Mouse (Mus musculus): Measurements from ENCODE around the gene Gm20431.

Gm20431 gene

GRCm38 (mm10) chr2:167688498-167689451 lies 27.5 kb upstream of the Gm20431 start, which contains the start of gene Cebpb:
Gene Cebpb (plus strand): TSS chr2:167688915.
- in situ Hi-C loops (cut with MboI, MseI) = loop anchor here (5.0 kb wide), 1 partner anchor 209 kb away; no protein-coding TSS in a partner anchor

GRCm38 (mm10) chr2:167688126-167688497 lies 26.8 kb upstream of the Gm20431 start:
- in situ Hi-C loops (cut with MboI, MseI) = loop anchor here (5.0 kb wide), 1 partner anchor 209 kb away; no protein-coding TSS in a partner anchor

GRCm38 (mm10) chr2:167687651-167688101 lies 26.4 kb upstream of the Gm20431 start:
- in situ Hi-C loops (cut with MboI, MseI) = loop anchor here (5.0 kb wide), 1 partner anchor 210 kb away; no protein-coding TSS in a partner anchor

GRCm38 (mm10) chr2:167687250-167687586 lies 25.9 kb upstream of the Gm20431 start:
- in situ Hi-C loops (cut with MboI, MseI) = loop anchor here (5.0 kb wide), 1 partner anchor 210 kb away; no protein-coding TSS in a partner anchor

- in situ Hi-C loops (cut with MboI, MseI) = loop anchor here (5.0 kb wide), 1 partner anchor 211 kb away; no protein-coding TSS in a partner anchor
Measured at GRCm38 (mm10) chr2:167686382-167687249, 25.3 kb upstream of the Gm20431 start.

GRCm38 (mm10) chr2:167685865-167686264 lies 24.6 kb upstream of the Gm20431 start:
- in situ Hi-C loops (cut with MboI, MseI) = loop anchor here (5.0 kb wide), 1 partner anchor 211 kb away; no protein-coding TSS in a partner anchor

GRCm38 (mm10) chr2:167685137-167685536 lies 23.8 kb upstream of the Gm20431 start:
- in situ Hi-C loops (cut with MboI, MseI) = loop anchor here (5.0 kb wide), 1 partner anchor 212 kb away; no protein-coding TSS in a partner anchor

- in situ Hi-C loops (cut with MboI, MseI) = no loop called here
Measured at GRCm38 (mm10) chr2:167683721-167684120, 22.4 kb upstream of the Gm20431 start.

GRCm38 (mm10) chr2:167680657-167681056 lies 19.4 kb upstream of the Gm20431 start:
- in situ Hi-C loops (cut with MboI, MseI) = no loop called here

GRCm38 (mm10) chr2:167679902-167680430 lies 18.7 kb upstream of the Gm20431 start:
- in situ Hi-C loops (cut with MboI, MseI) = loop anchor here (5.0 kb wide), 1 partner anchor 38 kb away; no protein-coding TSS in a partner anchor

- in situ Hi-C loops (cut with MboI, MseI) = loop anchor here (5.0 kb wide), 1 partner anchor 36 kb away; no protein-coding TSS in a partner anchor
Measured at GRCm38 (mm10) chr2:167678600-167678999, 17.3 kb upstream of the Gm20431 start.

GRCm38 (mm10) chr2:167675120-167675909 lies 14.0 kb upstream of the Gm20431 start:
- in situ Hi-C loops (cut with MboI, MseI) = loop anchor here (5.0 kb wide), 1 partner anchor 33 kb away; no protein-coding TSS in a partner anchor

GRCm38 (mm10) chr2:167672212-167672685 lies 11.0 kb upstream of the Gm20431 start:
- in situ Hi-C loops (cut with MboI, MseI) = loop anchor here (5.0 kb wide), 1 partner anchor 140 kb away; no protein-coding TSS in a partner anchor

- in situ Hi-C loops (cut with MboI, MseI) = loop anchor here (5.0 kb wide), 1 partner anchor 139 kb away; no protein-coding TSS in a partner anchor
Measured at GRCm38 (mm10) chr2:167671101-167671633, 9.9 kb upstream of the Gm20431 start.

GRCm38 (mm10) chr2:167669398-167669797 lies 8.1 kb upstream of the Gm20431 start:
- in situ Hi-C loops (cut with MboI, MseI) = no loop called here

GRCm38 (mm10) chr2:167668426-167668825 lies 7.1 kb upstream of the Gm20431 start:
- in situ Hi-C loops (cut with MboI, MseI) = no loop called here

GRCm38 (mm10) chr2:167665972-167666713 lies 4.8 kb upstream of the Gm20431 start:
- in situ Hi-C loops (cut with MboI, MseI) = no loop called here

GRCm38 (mm10) chr2:167662713-167663112 lies 1.4 kb upstream of the Gm20431 start:
- in situ Hi-C loops (cut with MboI, MseI) = no loop called here

- in situ Hi-C loops (cut with MboI, MseI) = no loop called here
Measured at GRCm38 (mm10) chr2:167660611-167660971, 705 bp downstream of the Gm20431 start.

All from T-helper 1 cell (primary cell).